Mouse (Mus musculus): ENCODE results near the gene Ly6g6c.

- TF ChIP-seq POLR2A (IDR thresholded peaks at IDR 0.05; ENCODE audit: extremely low read depth, insufficient read depth, low read length) (no peak), CTCF (IDR thresholded peaks at IDR 0.05; ENCODE audit: extremely low read depth, insufficient read depth, low read length) (peak; percentile 13; the same call in 1 of the 2 replicates)
These were observed 41.3 kb downstream of the Ly6g6c start for GRCm38 (mm10) chr17:35106522-35106921.

Measured in cortical plate, adult 2 months (tissue).